Mouse (Mus musculus) left cerebral cortex, adult 11 months (tissue): Measurements from ENCODE around the gene 1700028K03Rik.
A peak's percentile ranks its signal among the peaks of the same experiment; 100 is the strongest.

Experiments used
- DNase-seq: peaks from one replicate; pipeline ENCODE4 v3.0.0; 2022; ENCODE audit warnings: low spot score

The 1700028K03Rik gene

GRCm38 (mm10) chr5:107534581-107534980, at the start of gene 1700028K03Rik:
TSS of gene 1700028K03Rik (plus strand) at chr5:107534709.
- DNase-seq, result no peak

- DNase-seq, result no peak
These were observed 45.5 kb upstream of the 1700028K03Rik start for GRCm38 (mm10) chr5:107488996-107489395.

GRCm38 (mm10) chr5:107491036-107491435, 43.5 kb upstream of the 1700028K03Rik start:
- DNase-seq, result no peak

GRCm38 (mm10) chr5:107492471-107492870, 42.0 kb upstream of the 1700028K03Rik start:
- DNase-seq, result no peak

GRCm38 (mm10) chr5:107494759-107495158, 39.8 kb upstream of the 1700028K03Rik start:
- DNase-seq, result no peak

- DNase-seq, result no peak
These were observed 38.5 kb upstream of the 1700028K03Rik start for GRCm38 (mm10) chr5:107496047-107496446.

- DNase-seq, result peak; percentile 71
These were observed 36.7 kb upstream of the 1700028K03Rik start for GRCm38 (mm10) chr5:107497519-107498501.

GRCm38 (mm10) chr5:107498806-107499310, 35.7 kb upstream of the 1700028K03Rik start:
- DNase-seq, result no peak

- no peak for DNase-seq
These were observed 34.5 kb upstream of the 1700028K03Rik start for GRCm38 (mm10) chr5:107499891-107500535.

GRCm38 (mm10) chr5:107500741-107501140, 33.8 kb upstream of the 1700028K03Rik start:
- no peak for DNase-seq

GRCm38 (mm10) chr5:107507321-107507720, 27.2 kb upstream of the 1700028K03Rik start, which contains the start of gene Gm42669:
TSS of gene Gm42669 (plus strand) at chr5:107507621.
- no peak for DNase-seq

GRCm38 (mm10) chr5:107510503-107510902, 24.0 kb upstream of the 1700028K03Rik start:
- DNase-seq, result no peak

GRCm38 (mm10) chr5:107511326-107511725, 23.2 kb upstream of the 1700028K03Rik start:
- no peak for DNase-seq

- DNase-seq, result no peak
These were observed 20.9 kb upstream of the 1700028K03Rik start for GRCm38 (mm10) chr5:107513583-107513982.

- DNase-seq, result no peak
These were observed 19.1 kb upstream of the 1700028K03Rik start for GRCm38 (mm10) chr5:107515453-107515852.

- no peak for DNase-seq
These were observed 18.4 kb upstream of the 1700028K03Rik start for GRCm38 (mm10) chr5:107516087-107516486.

- no peak for DNase-seq
These were observed 15.9 kb upstream of the 1700028K03Rik start for GRCm38 (mm10) chr5:107518602-107519001.

- DNase-seq, result no peak
These were observed 13.1 kb upstream of the 1700028K03Rik start for GRCm38 (mm10) chr5:107521386-107521785.

- peak; percentile 62 for DNase-seq
These were observed 12.6 kb upstream of the 1700028K03Rik start for GRCm38 (mm10) chr5:107521897-107522296.

GRCm38 (mm10) chr5:107524281-107524680, 10.2 kb upstream of the 1700028K03Rik start:
- peak; percentile 53 for DNase-seq

- no peak for DNase-seq
These were observed 5.7 kb upstream of the 1700028K03Rik start for GRCm38 (mm10) chr5:107528856-107529255.

GRCm38 (mm10) chr5:107533590-107533989, 919 bp upstream of the 1700028K03Rik start:
- DNase-seq, result no peak

- DNase-seq, result no peak
These were observed 7.2 kb downstream of the 1700028K03Rik start for GRCm38 (mm10) chr5:107541696-107542095.
